Mouse (Mus musculus): ENCODE results near the gene Ripor3.

DNA sequence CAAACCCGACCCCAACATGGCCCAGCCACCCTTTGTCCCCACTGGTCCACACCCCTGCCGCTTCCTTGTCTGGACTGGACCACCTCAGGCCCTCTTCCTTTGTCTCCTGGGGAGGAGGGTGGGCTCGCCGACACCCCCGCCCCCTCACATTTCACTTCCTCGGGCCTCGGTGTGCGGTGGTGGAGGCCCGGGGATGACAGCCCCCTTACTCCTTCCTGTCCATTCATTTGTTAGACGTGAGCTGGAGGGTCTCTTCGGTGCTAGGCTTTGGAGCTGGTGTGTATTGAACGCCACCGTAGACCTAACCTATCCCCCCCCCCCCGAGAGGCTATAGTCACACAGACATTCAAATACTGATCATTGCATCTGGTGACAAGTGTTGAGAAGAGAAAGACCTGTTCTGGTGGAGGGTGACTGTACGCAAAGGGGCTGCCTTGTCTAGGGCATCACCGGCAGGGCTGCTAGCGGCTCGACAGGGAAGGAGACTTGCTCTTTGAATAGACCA is 77.6 kb downstream of the Ripor3 start:
- TF ChIP-seq CTCF (IDR thresholded peaks at IDR 0.05; ENCODE audit: low read depth, low read length) (no peak), EP300 (IDR thresholded peaks at IDR 0.05; ENCODE audit: insufficient read depth, low read depth, low read length) (no peak), POLR2A (IDR thresholded peaks at IDR 0.05; ENCODE audit: insufficient read depth, low read length) (no peak)
